Mouse (Mus musculus) layer of hippocampus, postnatal 36 days (tissue): Measurements from ENCODE around the gene Ect2l. TPM values are rescaled to one million over a fixed set of nuclear protein-coding genes. Genes with fewer than 3 reads are reported as not detected.
"Not testable (repeated sequence)": the region's sequence is repeated elsewhere in the genome, so short reads cannot be mapped to it uniquely, and the experiment has no call there.

ENCODE experiments used
- DNase-seq, 2 experiments: peaks; one replicate each; pipeline ENCODE4 v3.0.0; 2022
- total RNA-seq, 2 experiments: library from RNA; stranded (reverse); gene quantifications; 2 replicates each; pipeline ENCODE4 v1.2.3; 2021

Ect2l gene
- total RNA-seq, 2 experiments from 2014 or later, result 0.42 to 0.53 TPM

- no peak for DNase-seq
Measured at GRCm38 (mm10) chr10:18189498-18189897, 21.2 kb downstream of the Ect2l start.

- DNase-seq, result no peak
Measured at GRCm38 (mm10) chr10:18188564-18188963, 22.1 kb downstream of the Ect2l start.

GRCm38 (mm10) chr10:18182246-18182645, 28.4 kb downstream of the Ect2l start:
- peak in 1 of 2 experiments; percentile 9 for DNase-seq

GRCm38 (mm10) chr10:18177304-18177703, 33.4 kb downstream of the Ect2l start:
- DNase-seq, result no peak

GRCm38 (mm10) chr10:18176722-18177121, 34.0 kb downstream of the Ect2l start:
- no peak for DNase-seq

- no peak for DNase-seq
Measured at GRCm38 (mm10) chr10:18175087-18175486, 35.6 kb downstream of the Ect2l start.

- DNase-seq, result no peak
Measured at GRCm38 (mm10) chr10:18162435-18162971, 48.2 kb downstream of the Ect2l start.

GRCm38 (mm10) chr10:18147224-18147623, 63.5 kb downstream of the Ect2l start:
- no peak for DNase-seq

- no peak for DNase-seq
Measured at GRCm38 (mm10) chr10:18142231-18142630, 68.5 kb downstream of the Ect2l start.

- no peak for DNase-seq
Measured at GRCm38 (mm10) chr10:18141389-18141788, 69.3 kb downstream of the Ect2l start.

GRCm38 (mm10) chr10:18139615-18140014, 71.1 kb downstream of the Ect2l start:
- DNase-seq, result no peak

- not testable (repeated sequence) for DNase-seq
Measured at GRCm38 (mm10) chr10:18138853-18139503, 71.7 kb downstream of the Ect2l start.

- no peak for DNase-seq
Measured at GRCm38 (mm10) chr10:18131666-18132650, 78.7 kb downstream of the Ect2l start.

- no peak for DNase-seq
Measured at GRCm38 (mm10) chr10:18130276-18130675, 80.4 kb downstream of the Ect2l start.

- DNase-seq, result no peak
Measured at GRCm38 (mm10) chr10:18118336-18118735, 92.4 kb downstream of the Ect2l start.

GRCm38 (mm10) chr10:18113473-18114093, 97.1 kb downstream of the Ect2l start:
- DNase-seq, result no peak

- DNase-seq, result no peak
Measured at GRCm38 (mm10) chr10:18110940-18111339, 99.8 kb downstream of the Ect2l start.

- DNase-seq, result no peak
Measured at GRCm38 (mm10) chr10:18107471-18107870, 103.2 kb downstream of the Ect2l start.

GRCm38 (mm10) chr10:18102166-18102565, 108.5 kb downstream of the Ect2l start:
- no peak for DNase-seq

GRCm38 (mm10) chr10:18090691-18091090, 120.0 kb downstream of the Ect2l start:
- DNase-seq, result no peak

GRCm38 (mm10) chr10:18082772-18083171, 127.9 kb downstream of the Ect2l start:
- no peak for DNase-seq

GRCm38 (mm10) chr10:18081536-18081935, 129.2 kb downstream of the Ect2l start:
- DNase-seq, result no peak
